Mouse (Mus musculus) stomach, postnatal 0 days (tissue): Measurements from ENCODE around the gene Sema3e. TPM values are rescaled to one million over a fixed set of nuclear protein-coding genes. Genes with fewer than 3 reads are reported as not detected.

Source experiments
- ATAC-seq: fragments of 200-750 bp; cut with Nextera tagmentation; 2 replicates; pipeline ENCODE4 v1.8.0; 2017; ENCODE audit not compliant: low FRiP score, low TSS enrichment
- DNase-seq: peaks from one replicate; pipeline ENCODE4 v3.0.0-alpha.2; 2016; ENCODE audit warnings: low spot score
- H3K27ac ChIP-seq: fragments of 300-500 bp; sonication (generic); replicated peaks from 2 replicates; pipeline ENCODE4 v1.5.1; 2014; ENCODE audit warnings: mild to moderate bottlenecking, control low read depth
- H3K27me3 ChIP-seq: fragments of 300-500 bp; sonication (generic); 2 replicates; pipeline ENCODE4 v1.6.1; 2014; ENCODE audit warnings: low read length; ENCODE audit not compliant: control insufficient read depth, insufficient read depth
- H3K36me3 ChIP-seq: fragments of 300-500 bp; sonication (generic); 2 replicates; pipeline ENCODE4 v1.6.1; 2014; ENCODE audit warnings: low read length, mixed read lengths; ENCODE audit not compliant: control insufficient read depth, insufficient read depth
- H3K4me1 ChIP-seq: fragments of 300-500 bp; sonication (generic); replicated peaks from 2 replicates; pipeline ENCODE4 v1.6.1; 2014; ENCODE audit warnings: antibody characterized with exemption; ENCODE audit not compliant: control insufficient read depth, insufficient read depth
- H3K4me2 ChIP-seq: fragments of 300-500 bp; sonication (generic); replicated peaks from 2 replicates; pipeline ENCODE4 v1.6.1; 2014; ENCODE audit warnings: low read depth, mild to moderate bottlenecking, control low read depth, moderate library complexity
- H3K4me3 ChIP-seq: fragments of 300-500 bp; sonication (generic); 2 replicates; pipeline ENCODE4 v1.5.1; 2014; ENCODE audit warnings: low read depth, low read length, control low read depth
- H3K9ac ChIP-seq: fragments of 300-500 bp; sonication (generic); 2 replicates; pipeline ENCODE4 v1.6.1; 2014; ENCODE audit warnings: mild to moderate bottlenecking, low read length, control low read depth, mixed read lengths
- H3K9me3 ChIP-seq: fragments of 300-500 bp; sonication (generic); 2 replicates; pipeline ENCODE4 v1.6.1; 2016; ENCODE audit warnings: low read length; ENCODE audit not compliant: control insufficient read depth
- CTCF ChIP-seq: IDR thresholded peaks from 2 replicates; pipeline ENCODE4 v1.5.1; 2016; ENCODE audit warnings: antibody characterized with exemption, low read depth, mild to moderate bottlenecking, moderate library complexity
- EP300 ChIP-seq: optimal IDR thresholded peaks from 2 replicates; pipeline ENCODE3; 2016; ENCODE audit warnings: antibody characterized with exemption
- WGBS: fragments of 180-500 bp; shearing (Covaris S2); extraction: QIAGEN DNeasy Blood & Tissue Kit; methylation state at CpG from one replicate; pipeline ENCODE4 v1.1.7; 2014; 5-methylcytosine and 5-hydroxymethylcytosine counted together
- polyA plus RNA-seq: library from polyadenylated mRNA; unstranded; fragments of >200 nt; fragmentation: Nextera tagmentation; extraction: Ambion mirVana; gene quantifications from 2 replicates; pipeline ENCODE4 v1.2.1, GENCODE M21; 2015

Gene Sema3e
- polyA plus RNA-seq, 1 experiment from 2014 or later, result 7.8 TPM

- no peak for TF ChIP-seq CTCF
- no peak for TF ChIP-seq EP300
- Histone ChIP-seq H3K9me3 (no peaks in the 10 kb centered on the region), H3K27ac (no peak overlapping the region), H3K27me3 (no peaks in the 10 kb centered on the region), H3K4me3 (no peak overlapping the region), H3K4me2 (no peak overlapping the region), H3K9ac (no peak overlapping the region), H3K4me1 (no peaks in the 10 kb centered on the region), H3K36me3 (no peaks in the 10 kb centered on the region)
- WGBS, result 21% methylated on average over 3 of the region's 3 CpGs
- no peak for DNase-seq
- ATAC-seq, result no peak
Observed at GRCm38 (mm10) chr5:14198344-14199040, 173.4 kb downstream of the Sema3e start.

GRCm38 (mm10) chr5:14206794-14207193 is 181.7 kb downstream of the Sema3e start:
- 68% methylated on average over 2 of the region's 2 CpGs for WGBS

GRCm38 (mm10) chr5:14209962-14210361 is 184.9 kb downstream of the Sema3e start:
- Histone ChIP-seq H3K27me3 (no peaks in the 10 kb centered on the region), H3K9ac (no peak overlapping the region), H3K36me3 (no peaks in the 10 kb centered on the region), H3K4me2 (no peak overlapping the region), H3K4me1 (no peaks in the 10 kb centered on the region), H3K9me3 (no peaks in the 10 kb centered on the region), H3K4me3 (no peak overlapping the region), H3K27ac (no peak overlapping the region)
- DNase-seq (no peak), ATAC-seq (no peak)
- TF ChIP-seq CTCF (no peak), EP300 (no peak)
- 21% methylated on average over 3 of the region's 3 CpGs for WGBS

More at GRCm38 (mm10) chr5:14206794-14207193, 181.7 kb downstream of the Sema3e start:
- ATAC-seq, result no peak
- Histone ChIP-seq H3K27me3 (no peaks in the 10 kb centered on the region), H3K9me3 (no peaks in the 10 kb centered on the region), H3K4me3 (no peak overlapping the region), H3K9ac (no peak overlapping the region), H3K27ac (no peak overlapping the region), H3K4me2 (no peak overlapping the region), H3K36me3 (no peaks in the 10 kb centered on the region), H3K4me1 (no peaks in the 10 kb centered on the region)
- no peak for DNase-seq
- TF ChIP-seq CTCF (no peak), EP300 (no peak)

GRCm38 (mm10) chr5:14216211-14216610 is 191.1 kb downstream of the Sema3e start:
- TF ChIP-seq EP300 (no peak), CTCF (no peak)
- Histone ChIP-seq H3K27me3 (no peaks in the 10 kb centered on the region), H3K4me3 (no peak overlapping the region), H3K4me2 (no peak overlapping the region), H3K36me3 (no peaks in the 10 kb centered on the region), H3K9ac (no peak overlapping the region), H3K4me1 (no peaks in the 10 kb centered on the region), H3K9me3 (no peaks in the 10 kb centered on the region), H3K27ac (no peak overlapping the region)
- DNase-seq (no peak), ATAC-seq (no peak)
- 54% methylated on average over 7 of the region's 7 CpGs for WGBS

- no peak for ATAC-seq
- no peaks in the 10 kb centered on the region for H3K9me3 ChIP-seq
- no peaks in the 10 kb centered on the region for H3K36me3 ChIP-seq
- TF ChIP-seq EP300 (no peak), CTCF (peak; percentile 77)
- H3K27ac ChIP-seq, result no peak overlapping the region
- H3K4me1 ChIP-seq, result no peaks in the 10 kb centered on the region
- no peak overlapping the region for H3K4me2 ChIP-seq
- DNase-seq, result no peak
- H3K9ac ChIP-seq, result no peak overlapping the region
- 73% methylated on average over 4 of the region's 4 CpGs for WGBS
- no peak overlapping the region for H3K4me3 ChIP-seq
- no peaks in the 10 kb centered on the region for H3K27me3 ChIP-seq
Observed at GRCm38 (mm10) chr5:14218677-14219076, 193.6 kb downstream of the Sema3e start.

- DNase-seq (no peak), ATAC-seq (no peak)
- Histone ChIP-seq H3K4me3 (no peak overlapping the region), H3K27me3 (no peaks in the 10 kb centered on the region), H3K27ac (no peak overlapping the region), H3K9me3 (no peaks in the 10 kb centered on the region), H3K4me1 (no peaks in the 10 kb centered on the region), H3K4me2 (no peak overlapping the region), H3K36me3 (no peaks in the 10 kb centered on the region), H3K9ac (no peak overlapping the region)
- TF ChIP-seq CTCF (peak; percentile 13; the same call in 1 of the 2 replicates), EP300 (no peak)
- WGBS, result 88% methylated on average over 6 of the region's 6 CpGs
Observed at GRCm38 (mm10) chr5:14224509-14224908, 199.4 kb downstream of the Sema3e start.
